Mouse (Mus musculus) E14TG2a.4 (cell line): Measurements from ENCODE around the gene Baz1a.

Source experiments
- CTCF ChIP-seq: conservative IDR thresholded peaks from 2 replicates; pipeline ENCODE4 v1.5.1; 2014; ENCODE audit warnings: low read length
- NANOG ChIP-seq: IDR thresholded peaks from 2 replicates; pipeline ENCODE4 v1.6.1; 2014; ENCODE audit warnings: borderline replicate concordance, low read length, mixed read lengths
- POU5F1 ChIP-seq: IDR thresholded peaks from 2 replicates; pipeline ENCODE4 v1.6.1; 2014; ENCODE audit warnings: low read length, borderline replicate concordance

DNA sequence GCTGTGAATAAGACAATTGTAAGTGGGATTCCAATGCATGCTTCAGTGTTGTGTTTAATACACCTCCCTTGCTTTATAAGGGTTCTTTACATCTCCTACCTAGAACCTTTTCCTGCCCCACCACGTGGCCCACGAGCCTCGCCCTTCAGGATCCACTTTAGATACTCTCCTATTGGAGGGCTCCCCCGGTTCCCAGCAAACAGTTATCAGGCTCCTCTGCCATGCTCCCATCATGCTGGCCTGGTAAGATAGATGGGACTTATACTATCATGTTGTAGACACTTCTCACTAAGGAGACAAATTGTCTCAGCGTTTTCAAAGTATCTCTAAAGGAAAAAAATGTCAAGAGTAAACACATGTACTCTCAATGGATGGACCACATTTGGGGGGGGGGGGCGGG is 33.6 kb downstream of the Baz1a start:
- TF ChIP-seq CTCF: no peak
- no peak for TF ChIP-seq NANOG
- no peak for TF ChIP-seq POU5F1
